In the genomic region with DNA sequence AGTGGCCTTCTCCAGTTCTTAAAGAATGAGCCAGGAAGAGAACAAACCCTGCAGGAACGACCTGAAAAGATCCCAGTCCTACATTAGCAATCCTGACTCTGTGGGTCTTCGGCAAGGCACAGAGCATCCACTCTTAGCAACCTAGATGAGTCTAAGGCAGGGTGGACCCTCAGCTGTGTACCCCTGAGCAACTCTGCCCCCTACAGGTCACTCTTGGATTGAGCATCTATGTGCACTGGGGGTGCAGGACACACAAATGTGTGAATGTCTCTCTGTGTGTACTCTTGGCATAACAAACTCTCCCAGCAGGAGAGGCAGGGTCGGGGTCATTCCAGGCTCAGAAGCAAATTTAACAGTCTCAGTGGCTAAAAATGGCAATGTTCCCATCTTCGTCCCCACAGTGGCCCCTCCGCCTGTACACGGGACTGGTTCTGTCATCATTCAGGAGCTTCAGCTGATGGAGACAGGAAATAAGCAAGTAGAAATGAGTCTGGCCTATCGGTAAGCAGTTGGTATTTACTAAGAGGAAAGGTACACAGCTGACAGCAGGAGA, we compare ENCODE assay signal across 8 mouse cellular contexts. TPM values are rescaled to one million over a fixed set of nuclear protein-coding genes. Genes with fewer than 3 reads are reported as not detected.
DNase-seq lines count a peak whose midpoint lies in the region; ATAC-seq lines count a peak whose summit lies in the region.

No protein-coding gene starts in this region.

- no peak overlapping the region for H3K4me2 ChIP-seq in embryonic facial prominence, embryonic 14.5 days (ENCODE audit: low read depth, low read length)
- no peak overlapping the region for H3K4me2 ChIP-seq in hindbrain, embryonic 16.5 days (ENCODE audit: low read length)

- no peak overlapping the region for H3K4me3 ChIP-seq in embryonic facial prominence, embryonic 14.5 days (ENCODE audit: low read depth, low read length)
- no peak overlapping the region for H3K4me3 ChIP-seq in hindbrain, embryonic 16.5 days (ENCODE audit: low read length)

- 64% methylated on average over 7 of the region's 7 CpGs for WGBS in embryonic facial prominence, embryonic 14.5 days
- 65% methylated on average over 7 of the region's 7 CpGs for WGBS in hindbrain, embryonic 16.5 days

- ATAC-seq in embryonic facial prominence, embryonic 14.5 days (ENCODE audit: low read depth), result 0 out of 2 replicates have a peak, but pooled peaks have one; percentile 50
- no peak for ATAC-seq in hindbrain, embryonic 16.5 days

- H3K4me1 ChIP-seq in embryonic facial prominence, embryonic 14.5 days (ENCODE audit: control insufficient read depth, insufficient read depth, low read length), result peaks cover 8% of the 10 kb centered on the region; the same call in 1 of the 2 replicates
- no peaks in the 10 kb centered on the region for H3K4me1 ChIP-seq in hindbrain, embryonic 16.5 days (ENCODE audit: control insufficient read depth, insufficient read depth, low read depth, low read length)

- H3K27me3 ChIP-seq in embryonic facial prominence, embryonic 14.5 days (replicated peaks; ENCODE audit: control insufficient read depth, insufficient read depth, low read length), result no peaks in the 10 kb centered on the region
- no peaks in the 10 kb centered on the region for H3K27me3 ChIP-seq in hindbrain, embryonic 16.5 days (replicated peaks; ENCODE audit: control insufficient read depth, insufficient read depth, low read length)

- H3K9me3 ChIP-seq in embryonic facial prominence, embryonic 14.5 days (ENCODE audit: control insufficient read depth, low read length), result no peaks in the 10 kb centered on the region
- H3K9me3 ChIP-seq in hindbrain, embryonic 16.5 days (ENCODE audit: control insufficient read depth, low read length), result no peaks in the 10 kb centered on the region

- DNase-seq in embryo, embryonic 10.5 days (ENCODE audit: low spot score), result peak; percentile 50
- DNase-seq in embryo, embryonic 9.5 days (ENCODE audit: extremely low spot score), result no peak
- peak; percentile 40 to 41 for DNase-seq in lung, adult 18-20 months
- no peak for DNase-seq in lung, postnatal 25 days (ENCODE audit: low spot score)
- DNase-seq in embryonic facial prominence, embryonic 14.5 days (ENCODE audit: low spot score), result no peak
- DNase-seq in lung, postnatal 4 days, result peak; percentile 34 to 55
- DNase-seq in gastrocnemius, adult 8-10 months (ENCODE audit: low spot score in 2 of 2), result no peak

- no peak overlapping the region for H3K27ac ChIP-seq in embryonic facial prominence, embryonic 14.5 days (replicated peaks; ENCODE audit: low read depth, low read length)
- no peak overlapping the region for H3K27ac ChIP-seq in hindbrain, embryonic 16.5 days (ENCODE audit: low read depth, low read length)

- H3K36me3 ChIP-seq in embryonic facial prominence, embryonic 14.5 days (ENCODE audit: control insufficient read depth, insufficient read depth, low read length), result no peaks in the 10 kb centered on the region
- no peaks in the 10 kb centered on the region for H3K36me3 ChIP-seq in hindbrain, embryonic 16.5 days (ENCODE audit: control insufficient read depth, insufficient read depth, low read length)

- H3K9ac ChIP-seq in embryonic facial prominence, embryonic 14.5 days (ENCODE audit: low read depth, low read length), result no peak overlapping the region
- H3K9ac ChIP-seq in hindbrain, embryonic 16.5 days (ENCODE audit: low read depth, low read length), result no peak overlapping the region

RNA-seq across cellular contexts. Expression of a gene that starts 39.3 kb away (rescaled TPM):
- polyA plus RNA-seq in embryonic facial prominence, embryonic 14.5 days (2014; fragmentation: Nextera tagmentation; extraction: Ambion mirVana), result 12.5 and 12.7 TPM in 2 replicates
- polyA plus RNA-seq in hindbrain, embryonic 16.5 days (2015; fragmentation: Nextera tagmentation; extraction: Ambion mirVana), result 5.4 and 5.8 TPM in 2 replicates
- 1 to 10 TPM; 3.5 to 5.7 (median 5.0) TPM for total RNA-seq in gastrocnemius, adult 8-10 months (2022)

Comparison
In these comparisons a context has a peak if more than half of its experiments do, and no peak if none do; other contexts are left out.
1. DNase-seq: peak in embryo, embryonic 10.5 days (single experiment), lung, adult 18-20 months (2 of 2) and lung, postnatal 4 days (2 of 2); none in embryo, embryonic 9.5 days (single experiment), lung, postnatal 25 days (single experiment), embryonic facial prominence, embryonic 14.5 days (single experiment) and gastrocnemius, adult 8-10 months (0 of 2).